Mouse (Mus musculus) olfactory bulb, adult 2 months (tissue): Measurements from ENCODE around the gene Eid2.

Experiments used
- CTCF ChIP-seq: fragments of 200-500 bp; IDR thresholded peaks from 2 replicates; pipeline ENCODE4 v1.5.1; 2012; ENCODE audit warnings: low read depth, mild to moderate bottlenecking, low read length, moderate library complexity; ENCODE audit not compliant: insufficient read depth
- POLR2A ChIP-seq: fragments of 200-500 bp; IDR thresholded peaks from 2 replicates; pipeline ENCODE4 v1.6.1; 2012; ENCODE audit warnings: mild to moderate bottlenecking, low read depth, low read length, moderate library complexity; ENCODE audit not compliant: insufficient read depth

- no peak for TF ChIP-seq CTCF
- TF ChIP-seq POLR2A = no peak
Observed at GRCm38 (mm10) chr7:28306216-28306615, 38.5 kb downstream of the Eid2 start.
